Mouse (Mus musculus) megakaryocyte, embryonic 14.5 days (primary cell): ENCODE results near the gene Selenon.

Experiments
- FLI1 ChIP-seq: IDR thresholded peaks from 2 replicates; pipeline ENCODE4 v1.6.1; 2012; ENCODE audit warnings: low read length, inconsistent platforms, mixed read lengths
- GATA1 ChIP-seq: IDR thresholded peaks from 3 replicates; pipeline ENCODE4 v1.6.1; 2012; ENCODE audit warnings: mixed read lengths, low read length, inconsistent platforms, borderline replicate concordance

DNA sequence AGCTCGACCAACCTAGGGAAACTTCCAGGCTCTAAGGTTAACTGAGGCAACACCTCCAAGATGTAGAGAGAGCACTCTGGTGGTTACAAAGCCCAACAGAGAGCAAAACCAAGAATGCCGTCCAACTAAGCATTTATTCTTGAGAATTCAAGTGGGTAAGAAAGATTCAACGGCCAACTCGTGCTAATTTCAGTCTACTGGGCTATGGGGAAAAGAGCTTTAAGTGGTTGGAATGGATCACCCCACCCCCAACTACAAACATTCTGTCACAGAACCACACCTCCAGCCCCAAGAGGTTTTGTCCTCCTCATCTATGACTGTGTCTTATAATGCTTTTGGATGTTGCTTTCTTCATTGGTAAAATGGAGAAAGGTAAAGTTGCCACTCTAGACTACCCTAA, 19.0 kb downstream of the Selenon start:
- TF ChIP-seq GATA1: no peak
- no peak for TF ChIP-seq FLI1
